Mouse (Mus musculus) kidney, embryonic 14.5 days (tissue): ENCODE data around the gene Arl5c. TPM values are rescaled to one million over a fixed set of nuclear protein-coding genes. Genes with fewer than 3 reads are reported as not detected.

ENCODE experiments used
- ATAC-seq: fragments of 200-750 bp; cut with Nextera tagmentation; 2 replicates; pipeline ENCODE4 v1.8.0; 2017; ENCODE audit warnings: moderate number of reproducible peaks, mild to moderate bottlenecking, moderate TSS enrichment, moderate library complexity; ENCODE audit not compliant: low FRiP score, low TSS enrichment
- H3K27ac ChIP-seq: fragments of 300-500 bp; sonication (generic); 2 replicates; pipeline ENCODE4 v1.5.1; 2014; ENCODE audit warnings: low read depth, mild to moderate bottlenecking, low read length, moderate library complexity, mixed read lengths
- H3K27me3 ChIP-seq: fragments of 300-500 bp; sonication (generic); 2 replicates; pipeline ENCODE4 v1.6.1; 2014; ENCODE audit warnings: mild to moderate bottlenecking, low read length; ENCODE audit not compliant: control insufficient read depth, insufficient read depth
- H3K36me3 ChIP-seq: fragments of 300-500 bp; sonication (generic); 2 replicates; pipeline ENCODE4 v1.6.1; 2014; ENCODE audit warnings: low read length, mixed read lengths; ENCODE audit not compliant: control insufficient read depth, insufficient read depth
- H3K4me1 ChIP-seq: fragments of 300-500 bp; sonication (generic); 2 replicates; pipeline ENCODE4 v1.6.1; 2014; ENCODE audit warnings: low read length, mixed read lengths; ENCODE audit not compliant: control insufficient read depth, insufficient read depth
- H3K4me2 ChIP-seq: fragments of 300-500 bp; sonication (generic); replicated peaks from 2 replicates; pipeline ENCODE4 v1.6.1; 2014; ENCODE audit warnings: low read depth, mild to moderate bottlenecking, low read length
- H3K4me3 ChIP-seq: fragments of 300-500 bp; sonication (generic); 2 replicates; pipeline ENCODE4 v1.5.1; 2014; ENCODE audit warnings: mild to moderate bottlenecking, low read length
- H3K9ac ChIP-seq: fragments of 300-500 bp; sonication (generic); 2 replicates; pipeline ENCODE4 v1.6.1; 2014; ENCODE audit warnings: low read depth, mild to moderate bottlenecking, low read length, moderate library complexity
- H3K9me3 ChIP-seq: fragments of 300-500 bp; sonication (generic); 2 replicates; pipeline ENCODE4 v1.6.1; 2016; ENCODE audit warnings: low read length; ENCODE audit not compliant: control insufficient read depth
- WGBS: fragments of 180-500 bp; shearing (Covaris S2); extraction: QIAGEN DNeasy Blood & Tissue Kit; methylation state at CpG from one replicate; pipeline ENCODE4 v1.1.7; 2014; 5-methylcytosine and 5-hydroxymethylcytosine counted together
- polyA plus RNA-seq: library from polyadenylated mRNA; unstranded; fragments of >200 nt; fragmentation: Nextera tagmentation; extraction: Ambion mirVana; gene quantifications from 2 replicates; pipeline ENCODE4 v1.2.1, GENCODE M21; 2014

Gene Arl5c
- polyA plus RNA-seq, 1 experiment from 2014 or later, result 9.3 TPM

DNA sequence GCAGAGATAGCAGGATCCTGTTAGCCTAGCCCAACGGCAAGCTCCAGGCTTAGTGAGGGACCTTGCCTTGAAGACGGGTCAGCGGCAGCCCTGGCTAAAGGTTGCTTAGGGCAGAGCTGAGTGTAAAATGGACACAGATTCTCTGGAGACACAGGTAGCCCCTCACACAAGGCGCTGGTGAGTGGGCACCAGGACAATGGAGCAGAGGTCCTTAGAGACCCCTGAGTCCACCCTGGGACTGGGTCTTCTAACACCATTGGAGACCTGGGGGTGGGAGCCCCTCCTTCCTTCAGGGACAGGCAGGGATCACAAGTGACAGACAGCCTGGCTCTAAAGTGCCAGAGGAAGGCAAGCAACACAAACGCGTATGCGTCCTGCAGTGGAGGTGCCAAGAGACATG, 25.2 kb downstream of the Arl5c start:
- no peaks in the 10 kb centered on the region for H3K9me3 ChIP-seq
- H3K4me3 ChIP-seq, result no peak overlapping the region
- 88% methylated on average over 7 of the region's 7 CpGs for WGBS
- no peaks in the 10 kb centered on the region for H3K36me3 ChIP-seq
- no peaks in the 10 kb centered on the region for H3K27me3 ChIP-seq
- no peak overlapping the region for H3K4me2 ChIP-seq
- H3K9ac ChIP-seq, result no peak overlapping the region
- H3K27ac ChIP-seq, result no peak overlapping the region
- no peaks in the 10 kb centered on the region for H3K4me1 ChIP-seq
- no peak for ATAC-seq

- Histone ChIP-seq H3K9ac (no peak overlapping the region), H3K27ac (no peak overlapping the region), H3K4me3 (no peak overlapping the region), H3K27me3 (no peaks in the 10 kb centered on the region), H3K36me3 (no peaks in the 10 kb centered on the region), H3K4me1 (no peaks in the 10 kb centered on the region), H3K4me2 (no peak overlapping the region), H3K9me3 (no peaks in the 10 kb centered on the region)
- WGBS, result 87% methylated on average over 5 of the region's 5 CpGs
- no peak for ATAC-seq
Observed at GRCm38 (mm10) chr11:97968385-97968784, 27.6 kb downstream of the Arl5c start.

DNA sequence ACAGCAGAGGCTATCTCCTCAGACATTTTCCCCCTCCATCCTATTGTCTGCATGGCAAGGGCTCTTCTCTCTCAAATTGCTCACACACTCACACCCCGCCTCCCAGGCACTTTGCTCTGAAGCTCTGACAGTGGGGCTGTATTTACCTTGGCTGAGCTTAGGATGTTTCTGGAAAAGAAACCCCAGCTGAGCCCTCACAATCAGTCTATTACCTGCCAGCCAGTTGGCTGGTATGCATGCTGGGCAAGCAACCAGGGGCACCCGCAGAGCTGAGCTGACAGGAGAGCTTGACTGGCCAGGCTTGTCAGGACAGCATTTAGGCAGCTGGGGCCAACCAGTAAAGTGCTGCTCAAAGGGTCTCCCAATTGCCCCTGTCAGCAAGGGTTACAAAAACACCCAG, 28.9 kb downstream of the Arl5c start:
- H3K36me3 ChIP-seq, result no peaks in the 10 kb centered on the region
- no peak overlapping the region for H3K9ac ChIP-seq
- H3K4me2 ChIP-seq, result no peak overlapping the region
- no peaks in the 10 kb centered on the region for H3K9me3 ChIP-seq
- H3K27me3 ChIP-seq, result no peaks in the 10 kb centered on the region
- H3K27ac ChIP-seq, result no peak overlapping the region
- H3K4me1 ChIP-seq, result no peaks in the 10 kb centered on the region
- no peak overlapping the region for H3K4me3 ChIP-seq
- ATAC-seq, result no peak
- WGBS, result 66% methylated on average over 2 of the region's 2 CpGs

DNA sequence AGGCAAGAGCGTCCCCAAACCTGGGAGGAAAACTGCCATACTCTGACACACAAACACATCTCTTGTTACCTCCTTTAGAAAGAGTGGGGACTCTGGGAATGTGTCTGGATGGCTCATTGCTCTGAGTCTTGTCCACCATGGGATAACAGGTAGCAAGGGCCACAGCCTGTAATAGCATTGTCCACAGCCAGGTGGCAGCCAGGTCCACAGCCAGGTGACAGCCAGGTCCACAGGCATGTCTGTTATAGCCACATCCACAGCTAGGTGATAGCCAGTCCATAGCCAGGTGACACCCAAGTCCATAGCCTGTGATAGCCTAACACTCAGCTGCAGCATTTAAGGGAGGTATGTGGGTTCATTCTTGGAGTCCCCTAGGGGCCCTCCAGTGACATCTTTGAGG, 35.1 kb downstream of the Arl5c start:
- Histone ChIP-seq H3K27ac (no peak overlapping the region), H3K27me3 (no peaks in the 10 kb centered on the region), H3K36me3 (no peaks in the 10 kb centered on the region), H3K4me1 (0 out of 2 replicates have a peak, but pooled peaks cover 4% of the 10 kb centered on the region), H3K9me3 (no peaks in the 10 kb centered on the region), H3K4me2 (no peak overlapping the region), H3K4me3 (no peak overlapping the region), H3K9ac (no peak overlapping the region)
- 100% methylated on average over 1 of the region's 1 CpGs for WGBS
- no peak for ATAC-seq

GRCm38 (mm10) chr11:97959300-97959680, 36.7 kb downstream of the Arl5c start:
- 66% methylated on average over 5 of the region's 5 CpGs for WGBS
- Histone ChIP-seq H3K27me3 (no peaks in the 10 kb centered on the region), H3K4me3 (no peak overlapping the region), H3K27ac (no peak overlapping the region), H3K4me2 (no peak overlapping the region), H3K9me3 (no peaks in the 10 kb centered on the region), H3K36me3 (no peaks in the 10 kb centered on the region), H3K4me1 (0 out of 2 replicates have a peak, but pooled peaks cover 4% of the 10 kb centered on the region), H3K9ac (no peak overlapping the region; the same call in 1 of the 2 replicates)
- no peak for ATAC-seq

DNA sequence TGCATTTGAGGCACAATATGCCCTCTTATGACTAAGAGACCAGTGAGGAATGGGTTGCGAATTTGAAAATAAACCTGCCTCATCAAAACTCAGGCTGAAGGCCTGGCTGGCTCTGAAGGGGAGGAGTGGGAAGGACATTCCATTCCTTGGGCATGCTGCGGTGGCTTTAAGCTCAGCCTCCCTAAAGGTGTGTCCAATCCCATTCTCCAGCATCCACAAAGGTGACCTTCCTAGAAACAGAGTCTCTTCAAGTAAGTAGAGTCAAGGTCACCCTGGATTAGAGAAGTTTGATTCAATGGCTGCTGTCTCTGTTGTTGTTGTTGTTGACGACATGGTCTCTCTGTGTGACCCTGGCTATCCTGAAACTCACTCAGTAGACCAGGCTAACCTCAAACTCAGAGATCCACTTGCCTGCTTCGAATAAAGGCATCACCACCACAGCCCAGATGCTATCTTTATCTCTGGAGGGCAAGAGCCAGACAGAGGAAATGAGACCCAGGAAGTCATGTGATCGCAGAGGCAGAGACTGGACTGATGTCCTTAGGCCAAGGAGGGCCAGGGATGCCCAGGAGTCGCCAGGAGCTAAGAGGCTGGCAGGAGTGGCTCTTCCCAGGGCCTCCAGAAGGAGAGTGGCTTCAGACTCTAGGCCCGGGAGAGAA, 37.2 kb downstream of the Arl5c start:
- H3K9ac ChIP-seq, result no peak overlapping the region; the same call in 1 of the 2 replicates
- no peak overlapping the region for H3K27ac ChIP-seq
- ATAC-seq, result no peak
- H3K4me3 ChIP-seq, result no peak overlapping the region
- no peaks in the 10 kb centered on the region for H3K36me3 ChIP-seq
- 76% methylated on average over 7 of the region's 7 CpGs for WGBS
- H3K4me1 ChIP-seq, result 0 out of 2 replicates have a peak, but pooled peaks cover 4% of the 10 kb centered on the region
- H3K9me3 ChIP-seq, result no peaks in the 10 kb centered on the region
- no peak overlapping the region for H3K4me2 ChIP-seq
- H3K27me3 ChIP-seq, result no peaks in the 10 kb centered on the region

GRCm38 (mm10) chr11:97956905-97957560, 38.9 kb downstream of the Arl5c start:
- ATAC-seq, result peak; percentile 72
- H3K4me1 ChIP-seq, result 0 out of 2 replicates have a peak, but pooled peaks cover 7% of the 10 kb centered on the region
- H3K9me3 ChIP-seq, result no peaks in the 10 kb centered on the region
- no peaks in the 10 kb centered on the region for H3K27me3 ChIP-seq
- no peak overlapping the region for H3K4me2 ChIP-seq
- no peak overlapping the region for H3K4me3 ChIP-seq
- H3K9ac ChIP-seq, result no peak overlapping the region; the same call in 1 of the 2 replicates
- peak overlapping the region; percentile 43; the same call in 1 of the 2 replicates for H3K27ac ChIP-seq
- 36% methylated on average over 6 of the region's 6 CpGs for WGBS
- H3K36me3 ChIP-seq, result no peaks in the 10 kb centered on the region

DNA sequence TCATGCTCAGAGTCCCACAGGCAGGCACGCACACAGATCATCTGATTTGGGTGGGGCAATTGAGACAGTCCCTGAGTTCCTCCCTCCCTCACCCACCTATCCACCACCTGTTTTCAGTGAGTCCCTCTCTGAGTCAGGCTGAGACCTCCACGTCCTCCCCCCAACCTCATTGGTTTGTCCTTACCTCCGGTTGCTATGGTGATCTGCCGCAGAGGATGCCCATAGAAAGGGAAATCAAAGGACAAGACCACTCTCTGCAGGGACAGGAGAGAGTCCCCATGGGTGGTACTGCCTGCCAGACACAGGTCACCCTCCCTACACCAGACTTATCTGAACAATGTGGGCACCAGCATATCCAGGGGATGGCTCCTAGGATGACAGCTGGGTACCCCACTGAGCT, 40.1 kb downstream of the Arl5c start:
- 76% methylated on average over 4 of the region's 4 CpGs for WGBS
- Histone ChIP-seq H3K36me3 (no peaks in the 10 kb centered on the region), H3K27me3 (no peaks in the 10 kb centered on the region), H3K9ac (no peak overlapping the region), H3K4me2 (no peak overlapping the region), H3K9me3 (no peaks in the 10 kb centered on the region), H3K4me3 (no peak overlapping the region), H3K4me1 (0 out of 2 replicates have a peak, but pooled peaks cover 7% of the 10 kb centered on the region), H3K27ac (no peak overlapping the region)
- ATAC-seq, result no peak

DNA sequence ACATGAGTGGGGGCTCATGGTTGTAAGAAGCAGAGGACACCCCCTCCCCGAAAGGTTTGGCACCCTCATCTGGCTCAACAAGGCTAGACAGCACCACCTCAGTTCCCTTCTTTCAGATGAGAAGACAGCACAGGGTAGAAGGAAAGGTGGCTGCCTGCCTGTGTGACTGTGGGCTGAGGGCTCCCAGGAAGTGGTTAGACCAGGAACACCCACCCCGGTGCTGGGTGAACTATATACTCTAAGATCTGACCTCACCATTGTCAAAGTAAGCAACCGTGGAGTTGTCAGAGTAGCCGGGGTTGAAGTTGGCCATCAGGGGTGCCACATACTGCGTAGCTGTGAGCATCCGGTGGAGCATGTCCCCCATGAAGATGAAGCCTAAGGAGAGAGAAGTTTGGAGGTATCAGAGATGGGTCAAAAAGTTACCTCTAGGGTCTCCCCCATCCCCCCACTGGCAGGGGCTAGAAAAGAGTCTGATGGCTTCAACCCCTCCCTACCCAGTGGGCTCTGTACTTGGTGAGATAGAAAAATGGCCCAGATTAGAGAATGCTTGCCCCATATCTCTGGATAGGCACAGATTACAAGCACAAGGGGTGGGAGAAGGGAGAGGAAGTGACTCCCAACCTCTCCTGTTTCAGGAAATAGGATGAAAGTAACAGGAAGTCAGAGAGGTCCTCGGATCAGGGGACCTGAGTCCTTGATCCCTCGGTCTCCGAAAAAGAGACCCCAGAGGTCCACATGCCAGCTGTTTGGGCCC, 40.7 kb downstream of the Arl5c start:
- H3K27ac ChIP-seq, result no peak overlapping the region

More for the DNA sequence above, 40.7 kb downstream of the Arl5c start:
- Histone ChIP-seq H3K4me2 (no peak overlapping the region), H3K36me3 (no peaks in the 10 kb centered on the region), H3K27me3 (no peaks in the 10 kb centered on the region), H3K9me3 (no peaks in the 10 kb centered on the region), H3K4me3 (no peak overlapping the region), H3K9ac (no peak overlapping the region), H3K4me1 (0 out of 2 replicates have a peak, but pooled peaks cover 7% of the 10 kb centered on the region)
- no peak for ATAC-seq
- WGBS, result 80% methylated on average over 9 of the region's 9 CpGs
